Mouse (Mus musculus) limb, embryonic 11.5 days (tissue): Measurements from ENCODE around the gene Tsc2. TPM values are rescaled to one million over a fixed set of nuclear protein-coding genes. Genes with fewer than 3 reads are reported as not detected.
A peak's percentile ranks its signal among the peaks of the same experiment; 100 is the strongest.

Source experiments
- ATAC-seq: fragments of 200-750 bp; cut with Nextera tagmentation; 2 replicates; pipeline ENCODE4 v1.8.0; 2017; ENCODE audit warnings: low read depth; ENCODE audit not compliant: insufficient number of reproducible peaks, low FRiP score, low TSS enrichment
- DNase-seq: peaks from one replicate; pipeline ENCODE4 v3.0.0-alpha.2; 2015; ENCODE audit warnings: low spot score
- H3K27ac ChIP-seq: fragments of 300-500 bp; sonication (generic); replicated peaks from 2 replicates; pipeline ENCODE4 v1.5.1; 2014; ENCODE audit warnings: low read depth, mild to moderate bottlenecking, low read length
- H3K27me3 ChIP-seq: fragments of 300-500 bp; sonication (generic); 2 replicates; pipeline ENCODE4 v1.6.1; 2014; ENCODE audit warnings: mild to moderate bottlenecking, low read length, mixed read lengths; ENCODE audit not compliant: control insufficient read depth, insufficient read depth
- H3K36me3 ChIP-seq: fragments of 300-500 bp; sonication (generic); 2 replicates; pipeline ENCODE4 v1.6.1; 2014; ENCODE audit warnings: mild to moderate bottlenecking, low read length, moderate library complexity, mixed read lengths; ENCODE audit not compliant: control insufficient read depth, insufficient read depth
- H3K4me1 ChIP-seq: fragments of 300-500 bp; sonication (generic); 2 replicates; pipeline ENCODE4 v1.6.1; 2014; ENCODE audit warnings: low read length, mixed read lengths; ENCODE audit not compliant: control insufficient read depth, insufficient read depth
- H3K4me2 ChIP-seq: fragments of 300-500 bp; sonication (generic); 2 replicates; pipeline ENCODE4 v1.6.1; 2014; ENCODE audit warnings: low read depth, mild to moderate bottlenecking, moderate library complexity; ENCODE audit not compliant: severe bottlenecking
- H3K4me3 ChIP-seq: fragments of 300-500 bp; sonication (generic); 2 replicates; pipeline ENCODE4 v1.5.1; 2014; ENCODE audit warnings: low read depth, low read length
- H3K9ac ChIP-seq: fragments of 300-500 bp; sonication (generic); 2 replicates; pipeline ENCODE4 v1.6.1; 2014; ENCODE audit warnings: mild to moderate bottlenecking, low read length
- H3K9me3 ChIP-seq: fragments of 300-500 bp; sonication (generic); 2 replicates; pipeline ENCODE4 v1.6.1; 2016; ENCODE audit warnings: low read length; ENCODE audit not compliant: control insufficient read depth
- WGBS: fragments of 180-500 bp; shearing (Covaris S2); extraction: QIAGEN DNeasy Blood & Tissue Kit; methylation state at CpG from one replicate; pipeline ENCODE4 v1.1.7; 2014; 5-methylcytosine and 5-hydroxymethylcytosine counted together
- polyA plus RNA-seq: library from polyadenylated mRNA; unstranded; fragments of >200 nt; fragmentation: Nextera tagmentation; extraction: Ambion mirVana; gene quantifications from 2 replicates; pipeline ENCODE4 v1.2.1, GENCODE M21; 2014

Tsc2 gene
- polyA plus RNA-seq, 1 experiment from 2014 or later = 62.7 TPM

DNA sequence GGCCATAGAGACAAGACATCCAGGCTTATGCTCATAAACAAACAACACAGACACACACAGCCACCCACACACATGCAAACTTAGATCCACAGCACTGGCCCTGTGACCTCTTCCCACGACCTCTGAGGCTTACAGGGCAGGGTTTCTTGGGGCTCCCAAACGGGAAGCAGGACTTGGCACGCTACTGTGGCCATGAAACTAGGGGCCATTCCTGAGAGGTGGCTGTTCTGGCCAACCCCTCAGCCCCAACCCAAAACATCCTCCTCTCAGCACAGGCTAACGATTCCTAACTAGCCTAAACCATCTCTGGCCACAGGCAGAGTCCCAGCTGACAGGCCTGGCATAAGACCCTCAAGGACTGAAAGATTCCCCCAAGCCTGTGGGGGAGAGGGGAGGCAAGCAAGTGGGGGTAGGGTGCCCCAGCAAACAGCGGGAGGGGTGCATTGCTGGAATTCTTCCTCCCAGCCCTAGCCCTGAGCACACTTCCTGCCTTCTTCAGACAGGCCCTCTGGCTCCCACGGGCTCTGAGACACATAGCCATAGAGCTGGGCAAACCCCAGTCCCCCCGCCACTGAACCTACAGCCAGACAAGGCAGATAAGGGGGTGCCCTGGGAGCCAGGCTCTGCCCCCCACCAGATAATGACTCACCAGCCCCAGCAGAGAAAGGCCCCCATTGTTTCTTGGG lies 11.7 kb upstream of the Tsc2 start:
- Histone ChIP-seq H3K4me3 (no peak overlapping the region), H3K9ac (0 out of 2 replicates have a peak overlapping the region, but pooled peaks have one; percentile 39), H3K4me1 (peaks cover 30% of the 10 kb centered on the region), H3K9me3 (no peaks in the 10 kb centered on the region), H3K4me2 (no peak overlapping the region), H3K36me3 (peaks cover 10% of the 10 kb centered on the region), H3K27me3 (no peaks in the 10 kb centered on the region), H3K27ac (0 out of 2 replicates have a peak overlapping the region, but pooled peaks have one; percentile 22)
- WGBS = 45% methylated on average over 7 of the region's 7 CpGs
- no peak for DNase-seq
- no peak for ATAC-seq

DNA sequence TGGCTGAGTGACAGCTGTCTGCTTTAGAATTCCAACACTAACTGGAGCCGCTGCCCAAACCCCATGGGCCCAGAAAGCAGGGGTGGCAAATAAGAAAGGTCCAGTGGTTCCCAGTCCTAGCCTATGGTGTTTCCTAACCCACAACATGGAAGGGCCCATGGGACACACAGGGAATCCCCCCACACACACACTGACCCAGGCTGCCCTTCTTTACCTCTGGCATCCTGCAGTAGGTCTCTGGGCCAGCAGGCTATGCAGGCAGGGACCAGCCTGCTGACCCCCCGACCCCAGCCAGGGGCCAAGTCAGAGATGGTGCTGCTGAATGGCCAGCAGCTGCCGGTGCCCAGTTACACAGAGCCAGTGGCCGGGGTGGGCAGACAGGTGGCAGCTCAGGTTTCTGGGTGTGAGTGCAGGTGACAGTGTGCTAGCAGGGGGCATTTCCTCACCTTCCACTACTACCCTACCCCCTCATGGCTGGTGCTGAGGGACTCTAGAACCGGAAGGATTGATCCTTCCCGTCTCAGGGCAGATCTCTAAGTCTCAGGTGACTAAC lies 10.4 kb upstream of the Tsc2 start:
- no peak overlapping the region for H3K4me2 ChIP-seq
- no peaks in the 10 kb centered on the region for H3K27me3 ChIP-seq
- H3K36me3 ChIP-seq = peaks cover 10% of the 10 kb centered on the region
- ATAC-seq (no peak), DNase-seq (no peak)
- 62% methylated on average over 6 of the region's 6 CpGs for WGBS
- H3K9ac ChIP-seq = no peak overlapping the region
- no peaks in the 10 kb centered on the region for H3K9me3 ChIP-seq
- no peak overlapping the region for H3K27ac ChIP-seq
- H3K4me1 ChIP-seq = peaks cover 35% of the 10 kb centered on the region
- H3K4me3 ChIP-seq = no peak overlapping the region

DNA sequence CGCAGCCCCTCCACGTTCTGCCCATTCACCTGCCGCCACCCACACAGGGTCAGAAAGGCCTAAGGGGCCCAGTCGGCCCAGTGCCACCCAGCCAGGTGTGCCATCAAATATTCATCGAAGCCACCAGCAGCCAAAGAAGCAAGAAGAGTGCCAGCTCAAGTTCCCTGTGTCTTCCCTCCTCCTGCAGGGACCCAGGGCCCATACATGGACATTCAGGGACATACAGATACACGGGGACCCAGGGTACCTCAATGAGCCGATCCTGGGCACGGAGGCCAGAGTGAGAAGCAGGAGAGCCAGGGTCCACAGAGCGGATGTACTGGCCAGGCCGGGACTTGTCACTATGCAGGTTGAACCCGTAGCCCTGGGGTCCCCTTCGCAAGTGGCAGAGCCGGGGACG lies 9.5 kb upstream of the Tsc2 start:
- Histone ChIP-seq H3K9ac (no peak overlapping the region), H3K27ac (no peak overlapping the region), H3K4me1 (peaks cover 35% of the 10 kb centered on the region), H3K4me3 (no peak overlapping the region), H3K27me3 (no peaks in the 10 kb centered on the region), H3K4me2 (no peak overlapping the region), H3K36me3 (peaks cover 10% of the 10 kb centered on the region), H3K9me3 (no peaks in the 10 kb centered on the region)
- DNase-seq (no peak), ATAC-seq (no peak)
- WGBS = 94% methylated on average over 14 of the region's 14 CpGs

DNA sequence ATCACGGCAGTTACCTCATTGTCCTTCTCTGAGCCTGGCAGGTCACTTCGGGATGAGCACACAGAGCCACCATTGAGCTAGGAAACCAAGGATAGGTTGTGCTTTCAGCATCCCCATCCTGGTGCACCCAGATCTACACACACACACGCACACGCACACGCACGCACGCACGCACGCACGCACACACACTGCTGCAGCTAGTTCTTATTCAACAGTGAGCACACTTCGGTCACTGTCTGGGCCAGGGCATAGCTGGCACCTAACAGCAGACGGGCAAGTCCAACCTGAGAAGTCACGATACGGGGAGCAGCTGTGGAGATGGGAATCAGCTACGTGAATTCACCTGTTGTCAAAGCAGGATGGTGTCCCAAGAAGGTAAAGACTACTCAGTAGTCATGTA lies 8.2 kb upstream of the Tsc2 start:
- Histone ChIP-seq H3K27me3 (no peaks in the 10 kb centered on the region), H3K4me2 (no peak overlapping the region), H3K9me3 (no peaks in the 10 kb centered on the region), H3K4me3 (no peak overlapping the region), H3K4me1 (peaks cover 35% of the 10 kb centered on the region), H3K36me3 (peaks cover 10% of the 10 kb centered on the region), H3K27ac (peak overlapping the region; percentile 97), H3K9ac (no peak overlapping the region)
- 92% methylated on average over 15 of the region's 15 CpGs for WGBS
- DNase-seq = no peak
- no peak for ATAC-seq

DNA sequence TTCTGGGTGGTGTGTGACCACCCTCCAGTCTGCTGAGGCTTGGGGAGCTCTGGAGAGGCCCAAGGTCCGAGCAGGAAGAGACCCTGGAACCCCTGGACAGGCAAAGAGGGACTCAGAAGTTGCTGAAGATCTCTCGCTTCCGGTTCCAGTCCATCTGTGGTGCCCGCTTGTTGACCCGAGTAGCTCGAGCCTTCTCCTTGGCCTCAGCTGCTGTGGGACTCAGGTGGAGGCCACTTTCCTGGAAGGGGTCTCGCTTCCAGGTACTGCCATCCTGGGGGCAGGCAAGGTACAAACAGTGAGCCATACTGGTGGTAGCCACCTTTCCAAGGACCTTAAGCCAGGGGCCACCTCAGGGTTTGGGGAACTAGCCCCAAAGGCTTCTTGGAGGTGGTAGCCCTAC lies 7.7 kb upstream of the Tsc2 start:
- Histone ChIP-seq H3K36me3 (peaks cover 8% of the 10 kb centered on the region), H3K4me2 (peak overlapping the region; percentile 25; the same call in 1 of the 2 replicates), H3K27me3 (no peaks in the 10 kb centered on the region), H3K4me1 (peaks cover 35% of the 10 kb centered on the region), H3K4me3 (no peak overlapping the region), H3K9me3 (no peaks in the 10 kb centered on the region), H3K9ac (peak overlapping the region; percentile 47; the same call in 1 of the 2 replicates), H3K27ac (peak overlapping the region; percentile 97)
- DNase-seq (no peak), ATAC-seq (no peak)
- WGBS = 84% methylated on average over 7 of the region's 7 CpGs

DNA sequence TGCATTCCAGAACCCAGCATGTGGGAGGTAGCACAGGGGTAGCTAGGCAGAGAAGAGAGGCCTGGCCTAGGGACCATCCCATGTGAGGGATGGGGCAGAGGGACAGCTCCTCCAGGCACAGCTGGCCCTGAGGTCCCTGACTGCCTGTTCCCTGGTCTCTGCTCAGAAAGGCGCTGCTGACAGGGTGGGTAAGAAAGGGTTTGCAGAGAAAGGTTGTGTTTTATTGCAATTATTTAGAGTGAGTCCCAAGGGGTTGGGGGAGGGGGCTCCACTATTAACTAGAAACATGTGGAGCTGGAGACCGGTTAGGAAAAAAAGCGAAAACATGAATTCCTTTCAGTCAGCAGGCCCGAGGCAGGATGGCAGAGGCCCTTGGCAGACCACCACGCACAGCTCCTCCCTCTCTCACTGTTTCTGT lies 7.2 kb upstream of the Tsc2 start:
- 19% methylated on average over 5 of the region's 5 CpGs for WGBS
- peak overlapping the region; percentile 57 for H3K9ac ChIP-seq
- H3K4me3 ChIP-seq = no peak overlapping the region
- H3K27ac ChIP-seq = peak overlapping the region; percentile 97
- no peaks in the 10 kb centered on the region for H3K27me3 ChIP-seq
- H3K9me3 ChIP-seq = no peaks in the 10 kb centered on the region
- H3K4me2 ChIP-seq = peak overlapping the region; percentile 25; the same call in 1 of the 2 replicates
- H3K36me3 ChIP-seq = peaks cover 8% of the 10 kb centered on the region
- peaks cover 31% of the 10 kb centered on the region for H3K4me1 ChIP-seq
- ATAC-seq (peak; percentile 74), DNase-seq (peak; percentile 85)

DNA sequence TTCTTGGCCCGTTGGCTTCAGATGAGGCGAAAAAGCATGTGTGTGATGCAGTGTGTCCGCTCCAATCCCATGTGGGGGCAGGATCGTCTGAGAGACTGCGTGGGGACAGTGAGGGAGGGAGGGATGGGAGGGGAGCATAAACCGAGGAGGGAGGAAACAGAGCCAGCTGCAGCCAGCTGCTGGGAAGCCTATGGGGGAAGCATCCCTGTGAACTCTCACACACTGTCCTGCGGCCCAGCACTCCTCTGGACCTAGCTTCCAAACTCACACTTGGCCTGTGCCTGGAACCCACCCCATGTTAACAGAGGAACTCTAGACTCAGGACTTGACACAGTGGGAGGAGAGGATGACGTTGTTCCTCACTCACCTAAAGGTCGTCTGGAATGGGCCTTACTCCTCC lies 6.4 kb upstream of the Tsc2 start:
- WGBS = 54% methylated on average over 9 of the region's 9 CpGs
- DNase-seq = no peak
- Histone ChIP-seq H3K4me3 (no peak overlapping the region), H3K9ac (peak overlapping the region; percentile 57), H3K4me1 (peaks cover 23% of the 10 kb centered on the region), H3K9me3 (no peaks in the 10 kb centered on the region), H3K27me3 (no peaks in the 10 kb centered on the region), H3K36me3 (peaks cover 8% of the 10 kb centered on the region), H3K4me2 (peak overlapping the region; percentile 25; the same call in 1 of the 2 replicates), H3K27ac (peak overlapping the region; percentile 97)
- ATAC-seq = peak; percentile 7; the same call in 1 of the 2 replicates

DNA sequence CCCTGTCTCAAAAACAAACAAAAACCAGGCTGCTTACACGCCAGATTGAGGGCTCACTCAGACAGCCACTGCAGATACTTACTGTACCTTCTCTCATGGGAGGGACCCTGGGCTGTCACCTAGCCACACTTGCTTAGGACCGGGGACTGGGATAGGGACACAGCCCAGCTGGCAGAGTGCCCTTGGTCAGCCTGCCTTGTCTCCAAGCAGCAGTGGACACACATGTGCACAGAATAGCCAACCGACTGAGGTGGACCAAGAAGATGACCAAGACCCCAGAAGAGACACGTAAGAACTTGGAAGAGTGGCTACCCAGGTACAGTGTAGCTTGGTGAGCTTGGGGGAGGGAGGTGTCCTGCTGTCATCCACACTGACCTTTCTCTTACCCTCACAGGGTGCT lies 5.8 kb upstream of the Tsc2 start:
- WGBS = 86% methylated on average over 4 of the region's 4 CpGs
- Histone ChIP-seq H3K4me2 (no peak overlapping the region), H3K4me1 (peaks cover 26% of the 10 kb centered on the region), H3K27ac (0 out of 2 replicates have a peak overlapping the region, but pooled peaks have one; percentile 97), H3K27me3 (no peaks in the 10 kb centered on the region), H3K36me3 (peaks cover 8% of the 10 kb centered on the region), H3K9ac (no peak overlapping the region; the same call in 1 of the 2 replicates), H3K9me3 (no peaks in the 10 kb centered on the region), H3K4me3 (no peak overlapping the region)
- DNase-seq (no peak), ATAC-seq (no peak)
